Mouse (Mus musculus) cerebellum, adult (tissue): ENCODE results near the gene Lin7b.

Experiments used
- ATAC-seq: cut with Nextera tagmentation; 2 replicates; pipeline ENCODE4 v1.9.2; 2017; ENCODE audit warnings: mild to moderate bottlenecking, moderate library complexity, mixed read lengths; ENCODE audit not compliant: insufficient number of reproducible peaks, low FRiP score, low TSS enrichment

Lin7b gene

DNA sequence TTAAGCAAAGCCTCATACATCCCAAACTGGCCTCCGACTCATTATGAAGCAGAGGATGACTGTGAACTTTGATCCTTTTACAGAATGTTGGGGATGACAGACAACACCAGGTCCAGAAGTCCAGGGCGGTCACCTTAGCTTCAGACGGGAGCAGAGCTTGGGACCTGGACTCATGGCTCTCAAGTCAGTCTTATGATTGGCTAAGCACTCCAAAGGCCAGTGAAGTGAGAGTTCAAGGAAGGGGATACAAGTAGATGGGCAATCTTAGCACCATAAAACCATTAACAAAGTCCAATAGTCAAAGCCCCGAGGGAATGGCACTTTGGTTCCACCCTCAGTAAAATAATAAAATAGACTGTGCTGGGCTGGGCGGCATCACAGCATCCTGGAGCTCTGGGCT lies 47.3 kb downstream of the Lin7b start:
- ATAC-seq: no peak

DNA sequence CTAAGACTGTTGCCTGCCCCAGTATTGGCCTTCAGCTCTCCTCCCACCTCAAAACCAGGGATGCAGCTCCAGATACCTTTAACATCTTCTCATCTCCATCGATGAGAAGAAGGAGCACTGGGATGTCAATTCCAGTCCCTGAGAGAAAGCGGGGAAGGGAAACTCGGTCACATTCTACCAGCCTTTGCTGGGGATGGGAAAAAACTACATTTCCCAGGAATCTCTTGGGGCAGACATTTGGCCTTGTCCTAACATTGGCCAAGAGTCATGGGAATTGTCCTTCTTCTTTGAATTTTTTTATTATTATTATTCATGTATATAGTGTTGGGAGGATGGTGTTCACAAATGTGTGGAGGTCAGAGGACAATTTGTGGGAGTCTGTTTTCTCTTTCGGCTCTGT lies 48.1 kb downstream of the Lin7b start:
- no peak for ATAC-seq
